Mouse (Mus musculus): ENCODE data around the gene Car11.

DNA sequence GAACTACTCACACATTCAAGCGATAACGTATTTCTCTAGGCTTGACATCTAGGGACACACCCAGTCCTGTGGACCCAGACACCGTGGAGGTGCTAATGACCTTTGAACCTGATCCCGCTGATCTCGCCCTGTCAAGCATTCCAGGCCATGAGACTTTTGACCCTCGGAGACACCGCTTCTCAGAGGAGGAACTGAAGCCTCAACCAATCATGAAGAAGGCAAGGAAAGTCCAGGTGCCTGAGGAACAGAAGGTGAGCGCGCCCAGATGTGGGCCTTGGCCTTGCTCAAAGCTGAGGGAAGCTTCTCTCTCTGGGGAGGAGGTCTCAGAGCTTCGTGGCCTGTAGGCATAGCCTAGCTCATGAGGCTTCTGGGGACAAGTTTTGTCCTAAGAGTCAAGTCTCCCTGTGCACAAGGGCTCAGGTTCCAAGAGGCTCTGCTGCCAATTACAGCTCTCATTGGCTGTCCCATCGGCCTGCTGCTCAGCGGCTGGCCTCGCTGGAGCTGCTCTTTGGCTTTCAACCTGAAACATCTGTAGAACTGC is 8.6 kb downstream of the Car11 start:
- no peak for TF ChIP-seq CTCF (IDR thresholded peaks at IDR 0.05; ENCODE audit: extremely low read depth, insufficient read depth, low read length)
- TF ChIP-seq POLR2A (IDR thresholded peaks at IDR 0.05; ENCODE audit: extremely low read depth, insufficient read depth, low read length), result peak; percentile 26; the same call in 1 of the 2 replicates

Data from cortical plate, adult 2 months (tissue).